Mouse (Mus musculus): ENCODE data around the gene Ubtd1.

GRCm38 (mm10) chr19:41952287-41952686 lies 29.3 kb upstream of the Ubtd1 start:
- TF ChIP-seq CTCF (IDR thresholded peaks at IDR 0.05; ENCODE audit: low read depth, low read length): no peak
- TF ChIP-seq POLR2A (IDR thresholded peaks at IDR 0.05; ENCODE audit: insufficient read depth, low read length): no peak
- no peak for TF ChIP-seq EP300 (IDR thresholded peaks at IDR 0.05; ENCODE audit: insufficient read depth, low read depth, low read length)

Data from ES-Bruce4 (cell line).